Mouse (Mus musculus) heart, adult 8-10 months (tissue): Measurements from ENCODE around the gene Ankrd65. TPM values are rescaled to one million over a fixed set of nuclear protein-coding genes. Genes with fewer than 3 reads are reported as not detected.
A peak's percentile ranks its signal among the peaks of the same experiment; 100 is the strongest.
"Not testable (repeated sequence)": the region's sequence is repeated elsewhere in the genome, so short reads cannot be mapped to it uniquely, and the experiment has no call there.

ENCODE experiments used
- DNase-seq: peaks from one replicate; pipeline ENCODE4 v3.0.0; 2022; ENCODE audit warnings: low spot score
- total RNA-seq, 4 experiments: library from RNA; stranded (reverse); gene quantifications; 2 replicates each; pipeline ENCODE4 v1.2.4; 2022

Gene Ankrd65
- total RNA-seq, 4 experiments from 2014 or later: not detected

- DNase-seq: peak; percentile 90
Observed at GRCm38 (mm10) chr4:155774971-155775740, 15.1 kb upstream of the Ankrd65 start.

DNA sequence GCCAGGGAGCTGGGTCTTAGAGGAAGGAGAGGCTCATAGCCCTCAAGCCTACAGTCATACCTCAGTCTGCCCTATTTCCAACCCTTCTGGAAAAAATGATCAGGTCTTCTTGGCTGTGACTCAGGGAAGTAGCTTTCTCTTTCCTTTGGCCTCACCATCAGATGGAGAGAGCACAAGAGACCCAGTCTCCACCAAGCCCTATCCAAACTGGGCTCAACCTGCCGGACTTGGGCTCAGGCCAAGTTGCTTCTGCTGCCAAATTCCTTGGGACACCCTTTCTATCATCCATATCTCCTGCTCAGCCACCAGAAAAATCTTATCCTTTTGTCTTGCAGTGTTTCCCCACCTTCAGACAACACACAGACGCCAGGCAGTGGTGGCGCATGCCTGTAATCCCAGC, 14.4 kb upstream of the Ankrd65 start:
- peak; percentile 56 for DNase-seq

GRCm38 (mm10) chr4:155776704-155777335, 13.4 kb upstream of the Ankrd65 start:
- no peak for DNase-seq

DNA sequence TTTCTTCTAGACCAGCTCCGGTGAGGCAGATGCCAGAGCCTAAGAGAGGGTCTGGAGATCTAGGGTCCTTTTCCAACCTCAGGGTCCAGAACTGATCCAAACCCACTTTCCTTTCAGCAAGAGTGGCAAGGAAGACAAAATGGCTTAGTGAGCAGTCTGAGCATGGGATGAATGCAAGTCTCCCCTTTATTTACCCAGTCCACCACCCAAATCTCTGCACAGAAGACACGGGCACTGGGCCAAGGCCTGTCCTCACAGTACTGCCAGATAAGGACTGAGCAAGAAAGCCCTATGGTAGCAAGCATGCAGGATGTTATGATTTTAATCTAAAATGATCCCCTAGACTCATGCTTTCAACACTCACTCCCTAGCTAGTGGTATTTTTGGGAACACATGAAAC, 12.4 kb upstream of the Ankrd65 start:
- no peak for DNase-seq

DNA sequence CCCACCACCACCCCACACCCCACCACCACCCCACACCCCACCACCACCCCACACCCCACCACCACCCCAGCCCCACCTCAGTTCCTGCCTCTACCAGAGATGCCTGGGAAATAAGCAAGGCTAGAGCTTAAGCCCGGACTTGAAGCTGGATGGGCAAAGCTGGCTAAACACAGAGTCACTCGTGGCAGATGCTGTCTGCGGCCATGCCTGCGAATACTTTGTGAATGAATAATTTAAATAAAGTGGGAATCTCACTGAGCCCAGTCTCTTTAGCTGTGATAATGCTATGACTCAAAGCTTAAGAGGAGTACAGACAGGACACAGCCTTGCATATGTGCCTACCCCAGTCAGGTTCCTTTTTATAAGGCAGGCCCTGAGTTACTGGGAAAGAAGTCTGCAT, 10.7 kb upstream of the Ankrd65 start:
- DNase-seq: no peak

DNA sequence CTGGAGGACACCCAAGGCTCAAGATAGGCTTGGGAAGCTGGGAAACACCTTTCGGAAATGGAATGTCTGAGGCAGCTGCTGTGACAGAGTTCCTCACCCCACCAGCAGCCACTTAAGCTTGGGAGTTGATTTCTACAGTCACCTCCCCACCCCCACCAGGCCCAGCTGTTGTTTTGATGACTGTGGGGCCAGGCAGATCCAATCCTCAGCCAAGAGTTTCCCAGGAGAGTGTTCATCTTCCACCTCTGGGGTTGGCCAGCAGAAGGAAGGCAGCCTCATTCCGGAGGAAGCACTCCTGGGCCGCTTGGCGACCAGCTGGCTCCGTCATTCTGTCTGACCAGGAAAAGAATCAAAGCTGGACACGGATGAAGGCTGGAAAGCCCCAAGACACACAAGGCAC, 9.3 kb upstream of the Ankrd65 start:
- peak; percentile 88 for DNase-seq

- DNase-seq: no peak
Observed at GRCm38 (mm10) chr4:155783486-155784080, 6.7 kb upstream of the Ankrd65 start.

DNA sequence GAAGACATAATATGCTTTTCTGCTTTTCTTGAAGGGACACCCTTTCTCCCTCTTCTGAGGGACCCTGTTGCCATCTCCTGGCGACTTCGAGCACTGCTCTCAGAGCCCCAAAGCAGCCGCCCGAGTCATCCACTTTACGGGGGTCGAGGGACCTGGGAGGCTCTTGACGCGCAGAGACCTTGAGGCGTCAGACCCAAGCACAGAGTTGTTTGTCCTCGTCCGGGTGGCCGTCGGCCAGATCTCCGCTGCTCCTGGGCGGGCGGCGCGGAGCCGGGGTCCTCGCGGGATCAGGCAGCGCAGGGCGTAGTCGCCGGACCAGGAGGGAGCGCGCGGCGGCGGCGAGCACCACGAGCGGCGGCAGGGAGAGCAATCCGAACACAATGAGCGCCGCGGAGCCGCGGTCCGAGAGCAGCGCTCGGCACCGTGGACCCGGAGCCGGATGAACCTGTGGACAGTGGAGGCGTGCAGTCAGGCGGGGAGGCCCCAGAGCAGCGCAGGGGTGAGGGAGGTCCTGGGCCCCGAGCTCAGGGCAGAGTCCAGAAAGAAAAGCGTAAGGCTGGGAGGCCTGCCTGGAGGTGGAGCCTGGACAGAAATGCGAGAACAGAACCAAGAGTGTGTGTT, 6.0 kb upstream of the Ankrd65 start:
- peak; percentile 87 for DNase-seq

DNA sequence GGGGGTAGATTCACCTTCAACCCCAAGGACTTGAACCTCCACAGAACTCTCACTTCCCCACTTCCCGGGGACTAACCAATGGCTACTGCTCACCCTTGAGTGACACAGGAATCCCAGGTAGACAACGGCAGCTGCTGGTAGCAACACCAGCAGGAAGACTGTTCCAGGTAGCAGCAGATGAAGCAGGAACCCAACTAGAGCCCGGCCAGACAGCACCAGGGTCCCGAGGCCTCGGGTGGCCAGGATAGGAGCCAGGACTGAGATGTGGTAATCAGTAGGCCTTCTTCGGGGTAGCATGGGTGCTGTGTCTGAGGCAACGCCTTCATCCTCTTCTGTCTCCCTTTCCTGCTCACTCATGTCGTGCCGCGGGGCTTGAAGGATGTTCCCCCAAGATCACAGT, 5.0 kb upstream of the Ankrd65 start:
- DNase-seq: no peak

DNA sequence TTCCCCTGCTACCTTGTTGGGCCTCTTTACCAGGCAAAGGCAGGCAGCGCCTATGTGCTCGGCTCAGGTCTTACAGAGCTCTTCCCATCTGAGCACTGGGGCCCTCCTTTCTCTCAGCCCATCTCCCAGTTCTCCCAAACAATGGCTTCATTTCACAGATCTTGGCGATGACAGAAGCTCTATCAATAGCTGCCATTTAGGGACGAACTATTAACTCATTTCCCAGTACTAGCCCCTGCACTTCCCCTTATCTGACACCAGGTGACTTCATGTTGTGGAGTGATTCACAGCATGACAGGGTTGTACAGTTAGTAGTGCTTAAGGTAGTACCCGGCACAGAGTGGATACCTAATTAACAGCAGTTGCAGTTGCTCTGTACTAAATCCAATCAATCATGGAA, 4.4 kb upstream of the Ankrd65 start, which contains the start of gene Tmem88b:
Gene Tmem88b, minus strand, starts transcription at position 56 of the 400 bp plus-strand sequence.
- no peak for DNase-seq

DNA sequence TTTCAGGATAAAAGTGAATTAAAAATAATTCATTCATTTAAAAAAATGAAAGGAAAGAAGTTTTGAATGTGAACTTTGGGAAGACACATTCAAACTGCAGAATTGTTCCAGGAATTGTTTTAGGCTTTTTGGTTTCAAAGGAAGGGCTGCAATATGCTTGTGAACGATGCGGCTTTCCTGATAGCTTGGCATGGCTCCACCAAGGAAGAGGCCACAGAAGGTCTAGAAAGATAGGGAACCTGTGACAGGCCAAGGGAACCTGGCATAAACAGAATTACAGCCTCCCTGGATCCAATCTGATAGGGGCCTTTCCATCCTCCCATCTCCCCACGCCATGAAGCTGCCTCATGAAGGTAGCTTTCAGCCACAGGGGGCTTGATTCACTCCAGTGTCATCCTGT, 1.9 kb upstream of the Ankrd65 start:
- DNase-seq: no peak

DNA sequence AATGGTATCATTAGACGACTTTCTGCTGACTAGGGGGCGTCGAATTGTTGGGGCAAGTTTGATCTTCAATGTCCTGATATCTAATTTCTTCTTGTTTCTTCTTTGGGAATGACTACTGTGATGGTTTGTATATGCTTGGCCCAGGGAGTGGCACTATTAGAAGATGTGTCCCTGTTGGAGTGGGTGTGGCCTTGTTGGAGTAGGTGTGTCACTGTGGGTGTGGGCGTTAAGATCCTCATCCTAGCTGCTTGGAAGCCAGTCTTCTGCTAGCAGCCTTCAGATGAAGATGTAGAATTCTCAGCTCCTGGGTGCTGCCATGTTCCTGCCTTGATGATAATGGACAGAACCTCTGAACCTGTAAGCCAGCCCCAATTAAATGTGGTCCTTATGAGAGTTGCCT, 1.4 kb upstream of the Ankrd65 start:
- not testable (repeated sequence) for DNase-seq

DNA sequence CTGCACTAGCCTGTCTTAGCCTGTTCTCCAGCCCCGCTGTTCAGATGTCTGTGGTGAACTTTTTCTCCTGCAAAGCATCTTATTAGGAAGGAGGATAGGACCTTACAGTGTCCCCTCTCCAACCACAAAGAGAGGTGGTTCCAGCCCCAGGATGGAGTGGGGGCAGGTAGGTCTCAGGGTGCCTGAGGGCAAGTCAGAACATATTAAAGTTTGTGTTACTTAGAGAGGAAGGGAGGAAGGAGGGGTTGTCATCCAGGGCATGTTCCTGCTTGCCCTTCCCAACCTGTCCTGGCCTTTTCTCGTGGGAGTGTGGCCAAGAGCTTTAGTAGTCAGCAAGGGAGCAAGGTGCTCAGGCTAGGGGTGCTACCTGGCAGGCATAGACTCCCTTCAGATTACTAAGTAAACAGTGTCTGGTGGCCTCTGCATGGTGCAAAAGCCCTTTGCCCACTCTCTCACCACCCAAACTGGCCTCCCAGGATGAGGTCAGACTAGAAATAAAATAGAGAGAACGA, 467 bp downstream of the Ankrd65 start:
- no peak for DNase-seq

GRCm38 (mm10) chr4:155791240-155791933, 1.1 kb downstream of the Ankrd65 start:
- no peak for DNase-seq

- no peak for DNase-seq
Observed at GRCm38 (mm10) chr4:155793730-155794129, 3.5 kb downstream of the Ankrd65 start.

DNA sequence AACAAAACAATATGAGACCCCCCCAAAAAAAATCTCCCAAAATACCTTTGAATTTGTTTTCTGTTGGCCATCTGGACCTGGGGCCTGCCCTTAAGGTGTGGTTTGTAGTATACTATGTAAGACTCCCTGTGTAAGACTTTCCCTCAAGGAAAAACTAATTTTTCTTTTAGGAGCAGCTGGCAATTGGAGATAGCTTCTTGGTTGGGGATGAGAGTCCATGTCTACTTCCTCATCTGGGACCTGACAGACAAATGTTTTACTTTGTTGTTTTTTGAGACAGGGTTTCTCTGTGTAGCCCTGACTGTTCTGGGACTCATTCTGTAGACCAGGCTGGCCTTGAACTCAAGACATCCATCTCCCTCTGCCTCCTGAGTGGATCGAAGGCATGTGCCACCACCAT, 11.8 kb downstream of the Ankrd65 start:
- no peak for DNase-seq

GRCm38 (mm10) chr4:155802741-155803339, 12.6 kb downstream of the Ankrd65 start, which contains the start of gene Mrpl20:
Gene Mrpl20 (plus strand): TSS chr4:155802878.
- no peak for DNase-seq

DNA sequence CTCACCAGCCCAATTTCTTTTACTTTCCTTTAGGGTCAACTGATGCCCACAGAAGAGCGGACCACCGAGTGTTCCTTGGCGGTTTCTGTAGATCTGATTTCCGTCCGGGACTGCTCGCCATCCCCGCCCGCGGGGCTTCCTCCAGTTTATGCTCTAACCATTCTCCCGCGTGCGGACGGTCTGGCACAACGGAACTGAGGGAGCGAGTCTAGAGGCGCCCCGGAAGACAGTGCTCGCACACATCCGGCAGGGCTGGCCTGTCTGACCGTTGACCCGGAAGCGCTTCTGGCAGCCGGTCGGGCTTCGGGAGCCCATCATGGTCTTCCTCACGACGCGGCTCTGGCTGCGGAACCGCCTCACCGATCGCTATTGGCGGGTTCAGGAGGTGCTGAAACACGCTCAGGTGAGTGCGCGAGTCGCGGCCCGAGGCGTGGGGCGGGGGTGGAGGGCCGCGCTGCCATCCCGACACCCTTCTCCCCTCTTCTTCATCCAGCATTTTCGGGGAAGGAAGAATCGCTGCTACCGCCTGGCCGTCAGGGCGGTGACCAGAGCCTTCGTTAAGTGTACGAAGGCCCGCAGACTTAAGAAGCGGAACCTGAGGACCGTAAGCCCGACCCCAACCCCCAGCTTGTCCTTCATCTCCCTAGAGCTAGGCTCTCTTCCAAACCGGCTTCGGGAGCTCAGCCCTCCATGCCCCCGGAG, 13.3 kb downstream of the Ankrd65 start:
- peak; percentile 94 for DNase-seq

- DNase-seq: no peak
Observed at GRCm38 (mm10) chr4:155807841-155808240, 17.6 kb downstream of the Ankrd65 start.

DNA sequence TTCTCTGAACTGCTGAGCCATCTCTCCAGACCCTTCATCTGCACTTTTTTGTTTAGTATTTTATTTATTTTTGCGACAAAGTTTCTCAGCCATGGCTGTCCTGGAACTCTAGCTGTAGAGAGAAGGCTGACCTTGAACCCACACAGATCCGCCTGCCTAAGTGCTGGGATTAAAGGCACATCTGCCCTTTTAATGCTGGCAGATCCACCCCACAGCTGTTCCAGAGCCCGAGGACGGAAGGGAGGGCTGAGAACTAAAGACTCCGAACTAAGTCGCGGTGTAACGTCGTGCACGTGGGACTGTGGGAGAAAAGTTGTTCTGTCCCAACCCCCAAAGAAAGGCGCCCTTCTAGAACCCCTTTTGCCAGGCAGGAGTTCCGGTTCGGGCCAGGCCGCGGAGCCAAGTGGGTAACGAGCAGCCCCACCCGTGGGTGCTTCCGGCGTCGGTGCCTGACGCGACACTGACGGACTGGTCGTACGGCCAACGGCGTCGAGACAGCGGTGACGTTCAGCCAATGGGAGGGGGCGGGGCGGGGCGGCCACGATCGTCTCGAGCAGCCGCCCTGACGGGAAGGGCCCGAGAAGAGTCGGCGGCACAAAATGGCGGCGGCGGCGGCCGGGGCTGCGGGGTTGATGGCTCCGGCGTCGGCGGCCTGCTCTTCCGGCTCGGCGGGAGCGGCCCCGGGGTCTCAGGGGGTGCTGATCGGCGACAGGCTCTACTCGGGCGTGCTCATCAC, 21.9 kb downstream of the Ankrd65 start, which contains the start of gene Ccnl2:
Gene Ccnl2, plus strand, starts transcription at position 561 of the 736 bp plus-strand sequence.
- DNase-seq: peak; percentile 92
